Mouse (Mus musculus): ENCODE measurements around the gene Jmjd8. TPM values are rescaled to one million over a fixed set of nuclear protein-coding genes. Genes with fewer than 3 reads are reported as not detected.

Jmjd8 gene
- total RNA-seq, 2 experiments from 2014 or later = 31.6 to 32.4 TPM

DNA sequence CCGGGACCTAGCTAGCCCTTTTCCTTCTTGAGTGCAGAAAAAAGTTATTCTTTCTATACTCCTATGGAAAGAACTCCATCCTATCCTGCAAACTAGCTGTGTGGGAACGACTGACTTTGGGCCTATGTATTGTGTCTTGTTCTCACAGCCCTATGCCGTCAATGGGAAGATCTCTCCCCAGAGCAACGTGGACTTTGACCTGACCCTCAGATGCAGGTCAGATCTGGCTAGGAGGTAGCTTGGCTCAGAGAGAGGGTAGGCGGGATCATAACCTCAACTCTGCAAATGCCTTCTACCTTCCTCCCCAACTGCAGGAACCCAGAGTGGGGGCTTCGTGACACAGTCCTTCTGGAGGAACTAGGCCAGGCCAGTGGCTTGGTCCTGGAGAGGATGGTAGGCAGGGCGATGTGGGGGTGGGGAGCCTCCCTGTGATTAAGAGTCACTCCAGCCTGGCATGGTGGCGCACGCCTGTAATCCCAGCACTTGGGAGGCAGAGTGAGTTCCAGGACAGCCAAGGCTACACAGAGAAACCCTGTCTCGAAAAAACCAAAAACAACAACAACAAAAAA is 47.8 kb downstream of the Jmjd8 start:
- DNase-seq (ENCODE audit: low spot score in 2 of 2) = no peak

DNA sequence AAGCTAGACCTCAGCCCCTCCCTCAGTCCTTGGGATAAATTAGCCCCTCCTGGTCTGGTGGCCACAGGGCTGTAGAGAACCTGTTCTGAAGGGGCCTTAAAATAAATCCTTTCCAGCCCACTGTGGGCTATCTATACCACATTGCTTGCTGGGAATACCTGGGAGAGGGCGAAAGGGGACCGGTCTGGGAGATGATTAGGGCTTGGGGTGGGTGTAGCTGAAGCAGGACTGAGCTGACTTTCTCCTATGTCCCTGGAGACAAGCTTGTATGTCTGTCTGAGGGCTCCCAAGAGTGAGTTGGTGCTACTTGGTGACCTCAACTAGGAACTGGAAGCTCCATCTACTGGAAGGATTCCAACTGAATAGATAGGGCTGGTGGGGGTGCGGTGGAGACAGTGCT is 48.4 kb downstream of the Jmjd8 start:
- no peak for DNase-seq (ENCODE audit: low spot score in 2 of 2)

DNA sequence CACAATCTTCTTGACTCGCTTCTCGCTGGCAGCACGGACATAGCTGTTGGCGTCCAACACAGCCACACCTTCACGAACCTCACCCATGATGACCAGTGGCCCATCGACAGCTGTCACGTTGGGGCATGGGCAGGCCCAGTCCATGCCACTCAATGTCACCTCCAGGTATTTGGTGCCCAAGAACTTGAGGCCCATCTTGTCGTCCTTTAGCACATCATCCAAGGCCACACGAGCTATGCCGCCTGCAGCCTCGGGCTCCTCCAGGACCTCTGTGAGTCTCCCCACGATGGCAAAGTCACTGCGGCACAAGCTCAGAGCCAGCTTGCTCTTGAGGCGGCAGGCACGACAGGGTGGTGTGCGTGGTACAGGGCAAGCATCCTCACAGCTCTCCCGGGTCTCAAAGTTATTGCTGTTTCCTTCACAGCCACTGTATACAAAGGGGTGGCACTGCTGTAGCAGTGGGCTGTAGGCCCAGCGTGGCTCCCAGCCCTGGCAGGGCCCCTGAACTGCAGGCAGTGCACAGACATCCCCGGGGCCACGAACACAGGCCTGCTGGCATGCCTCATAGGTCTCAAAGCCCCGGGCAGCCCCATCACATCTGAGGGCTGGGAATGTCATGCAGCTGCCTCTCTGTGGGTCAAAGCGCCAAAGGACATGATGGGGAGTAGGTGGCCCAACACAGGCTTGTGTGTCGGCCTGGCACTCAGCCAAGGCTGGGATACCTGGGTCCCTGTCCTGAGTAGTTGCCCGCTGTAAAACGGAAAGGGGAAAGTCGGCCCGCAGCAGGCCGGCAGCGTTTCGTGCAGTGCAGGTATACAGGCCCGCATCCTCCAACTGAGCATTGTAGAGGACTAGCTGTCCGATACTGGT is 49.3 kb downstream of the Jmjd8 start:
- no peak for DNase-seq (ENCODE audit: low spot score in 2 of 2)

DNA sequence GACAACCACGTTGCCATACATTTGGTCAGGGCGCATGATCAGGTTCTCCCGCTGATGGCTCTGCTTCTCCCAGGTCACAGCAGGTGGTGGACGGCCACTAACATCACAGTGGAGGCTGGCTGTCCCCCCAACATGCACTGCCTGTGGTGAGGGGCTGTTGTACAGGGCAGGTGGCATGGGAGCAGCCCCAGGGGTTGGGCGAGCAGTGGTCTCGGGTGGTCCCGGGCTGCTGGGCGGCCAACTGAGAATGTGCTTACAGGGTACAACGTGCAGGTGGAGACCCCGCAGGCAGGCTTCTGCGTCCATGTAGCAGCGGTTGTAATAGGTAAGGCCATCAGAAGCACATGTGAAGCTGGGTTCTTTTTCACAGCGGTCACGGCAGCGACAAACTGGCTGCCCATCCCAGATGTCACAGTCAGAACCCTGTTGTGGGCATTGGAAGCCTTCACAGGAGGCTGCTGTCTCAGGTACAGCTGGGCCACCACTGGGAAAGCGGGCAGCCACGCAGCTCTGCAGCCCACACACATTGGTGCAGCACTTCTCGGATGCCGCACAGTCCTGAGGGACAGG is 50.0 kb downstream of the Jmjd8 start:
- no peak for DNase-seq (ENCODE audit: low spot score in 2 of 2)

DNA sequence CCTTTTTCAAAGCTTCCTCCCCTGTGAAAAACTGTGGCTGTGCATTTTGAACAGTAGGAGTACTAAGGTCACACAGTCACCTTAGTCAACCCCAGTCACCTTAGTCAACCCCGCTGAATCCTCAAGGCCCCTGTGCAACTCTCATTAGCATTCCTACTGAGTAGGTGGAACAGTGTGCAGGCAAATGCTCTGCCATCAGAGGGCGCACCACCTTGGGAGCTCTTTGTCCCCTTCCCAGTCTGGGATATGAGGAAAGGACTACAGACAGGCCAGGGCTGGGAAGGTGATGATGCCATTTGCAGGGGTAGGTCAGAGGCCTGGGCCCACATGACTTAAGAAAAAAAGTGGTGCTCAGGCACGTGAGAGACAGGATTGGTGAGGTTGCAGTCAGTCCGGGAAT is 50.6 kb downstream of the Jmjd8 start:
- no peak for DNase-seq (ENCODE audit: low spot score in 2 of 2)

DNA sequence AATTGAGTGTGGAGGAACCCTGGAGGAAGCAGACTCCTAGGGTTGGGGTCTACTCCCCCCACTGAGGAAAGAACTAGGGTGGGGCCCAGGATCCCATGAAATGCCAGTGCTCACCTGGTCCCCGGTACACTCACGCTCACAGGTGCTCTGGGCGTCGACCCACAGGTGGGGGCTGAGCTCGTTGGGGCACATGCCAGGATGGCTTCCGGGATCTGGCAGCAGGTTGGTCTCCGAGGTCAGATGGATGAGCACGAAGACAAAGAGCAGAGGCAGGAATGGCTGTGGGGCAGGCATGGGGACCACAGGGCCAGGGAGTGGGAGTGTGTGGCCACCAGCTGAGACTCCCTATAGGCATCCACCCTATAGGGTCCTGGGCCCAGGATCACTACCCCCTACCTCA is 51.1 kb downstream of the Jmjd8 start:
- DNase-seq (ENCODE audit: low spot score in 2 of 2) = no peak

DNA sequence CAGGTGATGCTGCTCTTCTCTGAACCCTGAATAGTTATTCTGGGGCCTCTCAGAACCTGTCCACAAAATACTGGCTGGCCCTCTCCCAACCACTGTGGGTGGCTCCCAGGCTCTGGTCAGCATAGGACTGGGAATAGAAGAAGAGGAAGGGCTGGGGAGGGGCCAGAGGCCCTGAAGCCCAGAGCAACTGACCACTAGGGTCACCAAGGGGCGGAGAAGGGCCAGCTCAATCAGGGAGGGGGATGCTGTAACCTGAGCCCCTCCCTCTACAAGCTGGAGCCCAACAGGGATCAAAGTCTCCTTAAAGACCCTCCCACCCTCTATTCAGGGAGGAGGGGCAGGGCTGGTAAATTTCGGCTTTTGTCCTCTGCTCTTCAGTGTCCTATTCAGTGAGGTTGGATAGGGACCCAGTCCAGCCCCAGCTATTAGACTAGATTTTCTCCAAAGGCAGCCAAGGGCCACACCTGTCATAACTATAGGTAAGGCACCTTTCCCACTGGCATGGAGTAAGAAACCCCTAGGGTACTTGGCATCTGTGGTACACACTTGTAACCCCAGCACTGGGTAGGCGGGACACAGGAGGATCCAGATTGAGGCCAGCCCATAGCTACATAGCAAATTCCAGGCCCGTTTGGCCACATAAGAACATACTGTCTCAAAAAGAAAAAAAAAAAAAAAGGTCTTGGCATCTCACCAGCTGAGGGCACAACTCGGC is 51.7 kb downstream of the Jmjd8 start, which contains the start of gene Wfikkn1:
Gene Wfikkn1, minus strand, starts transcription at position 663 of the 715 bp plus-strand sequence.
- DNase-seq (ENCODE audit: low spot score in 2 of 2) = no peak

DNA sequence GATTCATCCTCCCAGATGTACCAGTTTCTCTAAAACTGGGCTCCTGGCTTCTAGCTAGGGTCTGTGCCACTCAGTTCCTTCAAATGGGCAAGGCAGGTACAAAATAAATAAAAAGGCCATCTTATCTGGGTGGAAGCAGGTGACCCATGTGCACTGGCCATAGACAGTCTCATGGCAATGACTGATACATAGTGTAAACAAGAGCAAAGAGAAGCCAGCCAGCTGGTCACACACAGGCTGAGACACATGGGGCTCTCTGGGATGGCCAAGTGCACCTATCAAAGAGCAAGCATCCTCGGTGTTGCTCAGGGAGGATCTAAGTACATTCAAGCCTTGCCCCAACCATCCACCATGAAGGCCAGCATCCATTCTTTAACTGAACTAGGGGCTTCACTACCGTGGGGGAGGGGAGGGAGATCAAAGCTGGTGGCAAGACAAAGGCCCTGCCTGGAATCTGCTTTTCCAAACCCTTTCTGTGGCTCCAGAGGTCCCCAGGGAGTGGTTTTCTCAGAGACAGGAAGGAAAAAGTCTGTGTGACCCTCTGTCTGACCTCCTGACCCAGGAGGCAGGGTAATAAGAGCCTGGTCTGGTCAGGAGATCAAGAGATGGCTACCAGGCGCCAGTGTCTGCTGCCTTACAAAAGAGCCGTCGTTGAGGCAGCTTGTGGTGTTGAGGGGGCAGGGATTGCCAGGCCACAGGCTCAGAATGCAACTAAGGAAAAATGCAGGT is 52.4 kb downstream of the Jmjd8 start:
- DNase-seq (ENCODE audit: low spot score in 2 of 2) = no peak

Small RNA genes lying within 50 kb of the gene (microRNA-seq; reads per million reads assigned to microRNA genes)
- gene Mir3082 (1.5 reads per million), gene Mir6966 (1.5 reads per million)

Other genes with a start within 250 kb of the Jmjd8 start
- gene Lmf1, start 249.8 kb upstream of the Jmjd8 start, total RNA-seq (2021) = 10 to 100 TPM; 16.1 to 18.8 TPM
- gene Gng13, start 111.7 kb upstream of the Jmjd8 start, total RNA-seq (2021) = not detected
- 1 to 10 TPM; 7.7 to 8.6 TPM for gene Chtf18, start 101.4 kb upstream of the Jmjd8 start, total RNA-seq (2021)
- 1 to 10 TPM; 7.9 to 8.1 TPM for gene Rpusd1, start 101.2 kb upstream of the Jmjd8 start, total RNA-seq (2021)
- gene Mslnl, start 92.8 kb upstream of the Jmjd8 start, total RNA-seq (2021) = not detected
- gene Msln, start 74.5 kb upstream of the Jmjd8 start, total RNA-seq (2021) = under 1 TPM; 0.44 to 0.49 TPM
- 10 to 100 TPM; 29.0 to 31.3 TPM for gene Narfl, start 55.1 kb upstream of the Jmjd8 start, total RNA-seq (2021)
- gene Haghl, start 43.2 kb upstream of the Jmjd8 start, total RNA-seq (2021) = 10 to 100 TPM; 31.3 to 32.5 TPM
- not detected for gene Ccdc78, start 42.3 kb upstream of the Jmjd8 start, total RNA-seq (2021)
- gene Fam173a, start 36.0 kb upstream of the Jmjd8 start, total RNA-seq (2021) = 10 to 100 TPM; 45.6 to 45.8 TPM
- under 1 TPM in 1 of 2 experiments, not detected in 1; 0.75 TPM for gene AC134908.4, start 33.2 kb upstream of the Jmjd8 start, total RNA-seq (2021)
- gene Metrn, start 31.7 kb upstream of the Jmjd8 start, total RNA-seq (2021) = 10 to 100 TPM; 46.3 to 51.6 TPM
- 1 to 10 TPM; 1.4 to 2.0 TPM for gene Fbxl16, start 19.8 kb upstream of the Jmjd8 start, total RNA-seq (2021)
- 10 to 100 TPM; 12.2 to 13.7 TPM for gene Wdr24, start 5.2 kb upstream of the Jmjd8 start, total RNA-seq (2021)
- gene Stub1, start 4.5 kb downstream of the Jmjd8 start, total RNA-seq (2021) = 100 to 1,000 TPM; 116 to 134 TPM
- 1 to 10 TPM; 7.6 to 10.0 TPM for gene Rhbdl1, start 8.4 kb downstream of the Jmjd8 start, total RNA-seq (2021)
- gene Gm20683, start 12.9 kb downstream of the Jmjd8 start, total RNA-seq (2021) = 1 to 10 TPM; 5.4 to 7.6 TPM
- 10 to 100 TPM; 34.9 to 41.5 TPM for gene Rhot2, start 16.0 kb downstream of the Jmjd8 start, total RNA-seq (2021)
- gene Wdr90, start 32.6 kb downstream of the Jmjd8 start, total RNA-seq (2021) = 10 to 100 TPM; 11.7 to 12.0 TPM
- gene Mcrip2, start 39.9 kb downstream of the Jmjd8 start, total RNA-seq (2021) = 10 to 100 TPM; 46.1 to 48.6 TPM
- 10 to 100 TPM; 20.0 to 21.3 TPM for gene Mettl26, start 46.2 kb downstream of the Jmjd8 start, total RNA-seq (2021)
- gene Wfikkn1, start 52.0 kb downstream of the Jmjd8 start, total RNA-seq (2021) = 1 to 10 TPM in 1 of 2 experiments, under 1 TPM in 1; 0.88 to 1.4 TPM
- 10 to 100 TPM; 15.1 to 17.2 TPM for gene Rab40c, start 90.9 kb downstream of the Jmjd8 start, total RNA-seq (2021)
- gene Pigq, start 116.1 kb downstream of the Jmjd8 start, total RNA-seq (2021) = 10 to 100 TPM; 46.7 to 50.8 TPM
- not detected for gene Nhlrc4, start 116.1 kb downstream of the Jmjd8 start, total RNA-seq (2021)
- gene A930017K11Rik, start 123.7 kb downstream of the Jmjd8 start, total RNA-seq (2021) = not detected
- 10 to 100 TPM; 14.2 to 14.5 TPM for gene Capn15, start 156.9 kb downstream of the Jmjd8 start, total RNA-seq (2021)
- gene Rab11fip3, start 240.7 kb downstream of the Jmjd8 start, total RNA-seq (2021) = 10 to 100 TPM; 36.8 to 41.4 TPM